Mouse (Mus musculus) myocyte (in vitro differentiated cells): ENCODE results near the gene Avil. TPM values are rescaled to one million over a fixed set of nuclear protein-coding genes. Genes with fewer than 3 reads are reported as not detected.
A peak's percentile ranks its signal among the peaks of the same experiment; 100 is the strongest.

Experiments used
- H3K27me3 ChIP-seq: one replicate; pipeline ENCODE4 v1.6.1; 2011; ENCODE audit not compliant: control insufficient read depth, insufficient read depth, insufficient read length
- H3K36me3 ChIP-seq: one replicate; pipeline ENCODE4 v1.6.1; 2011; ENCODE audit not compliant: control insufficient read depth, insufficient read depth
- H3K4me2 ChIP-seq: one replicate; pipeline ENCODE4 v1.6.1; 2011; ENCODE audit warnings: low read depth, control low read depth
- H3K4me3 ChIP-seq: one replicate; pipeline ENCODE4 v1.5.1; 2011; ENCODE audit warnings: mild to moderate bottlenecking, control low read depth, moderate library complexity
- H3K79me2 ChIP-seq: one replicate; pipeline ENCODE4 v1.6.1; 2011; ENCODE audit not compliant: control insufficient read depth, insufficient read depth
- H3ac ChIP-seq: one replicate; pipeline ENCODE4 v1.6.1; 2011; ENCODE audit not compliant: control insufficient read depth, insufficient read length
- CEBPB ChIP-seq: IDR thresholded peaks from 2 replicates; pipeline ENCODE4 v1.6.1; 2011; ENCODE audit warnings: mild to moderate bottlenecking, moderate library complexity; ENCODE audit not compliant: poor library complexity, insufficient read depth, severe bottlenecking
- E2F4 ChIP-seq: IDR thresholded peaks from one replicate; pipeline ENCODE4 v1.6.1; 2011; ENCODE audit warnings: mild to moderate bottlenecking, control low read depth, moderate library complexity; ENCODE audit not compliant: insufficient read depth
- MAX ChIP-seq: IDR thresholded peaks from one replicate; pipeline ENCODE4 v1.6.1; 2011; ENCODE audit warnings: low read depth, mild to moderate bottlenecking, control low read depth
- MYOD1 ChIP-seq, 3 experiments: IDR thresholded peaks; one replicate each; pipeline ENCODE4 v1.6.1; 2011; ENCODE audit warnings: control low read depth in 2 of 3, low read depth in 2 of 3, mild to moderate bottlenecking in 2 of 3, moderate library complexity in 1 of 3; ENCODE audit not compliant: insufficient read length in 2 of 3, control insufficient read depth in 1 of 3
- MYOG ChIP-seq, 3 experiments: IDR thresholded peaks; one replicate each; pipeline ENCODE4 v1.6.1; 2011; ENCODE audit warnings: control low read depth in 2 of 3, low read depth in 2 of 3, mild to moderate bottlenecking in 2 of 3; ENCODE audit not compliant: insufficient read length in 2 of 3, control insufficient read depth in 1 of 3, insufficient read depth in 1 of 3
- POLR2A ChIP-seq: IDR thresholded peaks from one replicate; pipeline ENCODE4 v1.6.1; 2011; ENCODE audit warnings: low read depth, mild to moderate bottlenecking, control low read depth, moderate library complexity; ENCODE audit not compliant: insufficient read length
- POLR2AphosphoS2 ChIP-seq: IDR thresholded peaks from one replicate; pipeline ENCODE4 v1.6.1; 2011; ENCODE audit warnings: low read depth, control low read depth; ENCODE audit not compliant: insufficient read length
- REST ChIP-seq: IDR thresholded peaks from one replicate; pipeline ENCODE4 v1.6.1; 2011; ENCODE audit warnings: mild to moderate bottlenecking, control low read depth, moderate library complexity; ENCODE audit not compliant: insufficient read depth, insufficient read length
- SRF ChIP-seq: IDR thresholded peaks from one replicate; pipeline ENCODE4 v1.6.1; 2011; ENCODE audit warnings: low read depth; ENCODE audit not compliant: control insufficient read depth, insufficient read length
- TCF12 ChIP-seq: IDR thresholded peaks from one replicate; pipeline ENCODE4 v1.6.1; 2011; ENCODE audit warnings: mild to moderate bottlenecking, control low read depth; ENCODE audit not compliant: poor library complexity, insufficient read depth, severe bottlenecking
- TCF3 ChIP-seq: IDR thresholded peaks from one replicate; pipeline ENCODE4 v1.6.1; 2011; ENCODE audit warnings: low read depth, control low read depth; ENCODE audit not compliant: insufficient read length
- USF1 ChIP-seq: IDR thresholded peaks from one replicate; pipeline ENCODE4 v1.6.1; 2011; ENCODE audit warnings: low read depth, mild to moderate bottlenecking, control low read depth, moderate library complexity
- polyA plus RNA-seq: library from polyadenylated mRNA; unstranded; fragments of >200 nt; fragmentation: generic; extraction: Trizol; gene quantifications from one replicate; pipeline ENCODE4 v1.2.1, GENCODE M21; 2012; ENCODE audit warnings: missing spikeins

Gene Avil
- polyA plus RNA-seq, 1 experiment: 33.3 TPM

- TF ChIP-seq TCF12 (no peak), TCF3 (no peak), MYOG (IDR thresholded peaks at IDR 0.05; ENCODE audit: control insufficient read depth in 1 of 3, insufficient read depth in 1 of 3, insufficient read length in 2 of 3, low read depth in 2 of 3) (no peak), POLR2A (no peak)
- Histone ChIP-seq H3K4me3 (no peak overlapping the region), H3K79me2 (no peaks in the 10 kb centered on the region)
These were observed 40.0 kb upstream of the Avil start for GRCm38 (mm10) chr10:126960496-126960895.

GRCm38 (mm10) chr10:126961757-126962156 lies 38.8 kb upstream of the Avil start:
- Histone ChIP-seq H3K27me3 (no peaks in the 10 kb centered on the region), H3K36me3 (no peaks in the 10 kb centered on the region), H3K79me2 (no peaks in the 10 kb centered on the region), H3K4me2 (peak overlapping the region; percentile 69), H3K4me3 (no peak overlapping the region), H3ac (no peak overlapping the region)
- TF ChIP-seq MAX (no peak), MYOD1 (IDR thresholded peaks at IDR 0.05; ENCODE audit: control insufficient read depth in 1 of 3, insufficient read length in 2 of 3, low read depth in 2 of 3) (no peak), USF1 (peak; percentile 54), MYOG (IDR thresholded peaks at IDR 0.05; ENCODE audit: control insufficient read depth in 1 of 3, insufficient read depth in 1 of 3, insufficient read length in 2 of 3, low read depth in 2 of 3) (no peak), POLR2AphosphoS2 (no peak), SRF (no peak)

More at GRCm38 (mm10) chr10:126960496-126960895, 40.0 kb upstream of the Avil start:
- Histone ChIP-seq H3K36me3 (no peaks in the 10 kb centered on the region), H3K4me2 (no peak overlapping the region), H3K27me3 (no peaks in the 10 kb centered on the region), H3ac (no peak overlapping the region)

GRCm38 (mm10) chr10:126962271-126962965 lies 38.1 kb upstream of the Avil start:
- Histone ChIP-seq H3K4me2 (peak overlapping the region; percentile 69), H3K27me3 (no peaks in the 10 kb centered on the region)

GRCm38 (mm10) chr10:126962966-126963330 lies 37.6 kb upstream of the Avil start:
- Histone ChIP-seq H3K36me3 (no peaks in the 10 kb centered on the region), H3K4me3 (no peak overlapping the region), H3K4me2 (peak overlapping the region; percentile 69), H3K79me2 (no peaks in the 10 kb centered on the region), H3K27me3 (no peaks in the 10 kb centered on the region), H3ac (no peak overlapping the region)
- no peak for TF ChIP-seq MYOG (IDR thresholded peaks at IDR 0.05; ENCODE audit: control insufficient read depth in 1 of 3, insufficient read depth in 1 of 3, insufficient read length in 2 of 3, low read depth in 2 of 3)
- TF ChIP-seq CEBPB: no peak
- no peak for TF ChIP-seq REST
- no peak for TF ChIP-seq MAX
- no peak for TF ChIP-seq TCF3
- TF ChIP-seq TCF12: no peak
- TF ChIP-seq POLR2AphosphoS2: no peak
- TF ChIP-seq USF1: no peak
- TF ChIP-seq E2F4: no peak
- TF ChIP-seq SRF: no peak
- no peak for TF ChIP-seq MYOD1 (IDR thresholded peaks at IDR 0.05; ENCODE audit: control insufficient read depth in 1 of 3, insufficient read length in 2 of 3, low read depth in 2 of 3)
- TF ChIP-seq POLR2A: no peak

More at GRCm38 (mm10) chr10:126962271-126962965, 38.1 kb upstream of the Avil start:
- TF ChIP-seq CEBPB (peak; percentile 70), TCF3 (no peak)
- H3ac ChIP-seq: no peak overlapping the region
- no peaks in the 10 kb centered on the region for H3K36me3 ChIP-seq
- no peaks in the 10 kb centered on the region for H3K79me2 ChIP-seq
- no peak overlapping the region for H3K4me3 ChIP-seq

GRCm38 (mm10) chr10:126963821-126964220 lies 36.7 kb upstream of the Avil start:
- Histone ChIP-seq H3ac (no peak overlapping the region), H3K79me2 (no peaks in the 10 kb centered on the region), H3K27me3 (no peaks in the 10 kb centered on the region), H3K4me2 (no peak overlapping the region), H3K4me3 (no peak overlapping the region), H3K36me3 (no peaks in the 10 kb centered on the region)
- TF ChIP-seq TCF3: no peak
- no peak for TF ChIP-seq POLR2A
- no peak for TF ChIP-seq TCF12
- TF ChIP-seq MAX: no peak
- no peak for TF ChIP-seq POLR2AphosphoS2
- no peak for TF ChIP-seq USF1
- TF ChIP-seq CEBPB: no peak
